Mouse (Mus musculus): ENCODE results near the gene Tctex1d1. TPM values are rescaled to one million over a fixed set of nuclear protein-coding genes. Genes with fewer than 3 reads are reported as not detected.

Tctex1d1 gene
- not detected in 2 replicates for polyA plus RNA-seq (2012)

GRCm38 (mm10) chr4:102978440-102978839 is at the start of gene Tctex1d1:
Tctex1d1 (plus strand) TSS chr4:102978606.
- Histone ChIP-seq H3K27me3 (ENCODE audit: control insufficient read depth) (peaks cover 32% of the 10 kb centered on the region), H3K4me3 (replicated peaks) (no peak within 1 kb of the TSS), H3K4me1 (ENCODE audit: control insufficient read depth) (no peaks in the 10 kb centered on the region), H3K36me3 (ENCODE audit: control insufficient read depth) (no peaks in the 10 kb centered on the region), H3K9me3 (ENCODE audit: control insufficient read depth, low read length) (no peaks in the 10 kb centered on the region)
- TF ChIP-seq GATA1 (IDR thresholded peaks at IDR 0.05; ENCODE audit: low read length), result no peak
- TF ChIP-seq TAL1 (IDR thresholded peaks at IDR 0.05; ENCODE audit: low read length), result no peak

GRCm38 (mm10) chr4:102929491-102929890 is 48.9 kb upstream of the Tctex1d1 start:
- TF ChIP-seq GATA1 (IDR thresholded peaks at IDR 0.05; ENCODE audit: low read length) (no peak), TAL1 (IDR thresholded peaks at IDR 0.05; ENCODE audit: low read length) (no peak)
- H3K4me3 ChIP-seq (replicated peaks), result no peak overlapping the region
- H3K4me1 ChIP-seq (ENCODE audit: control insufficient read depth), result no peaks in the 10 kb centered on the region
- no peaks in the 10 kb centered on the region for H3K36me3 ChIP-seq (ENCODE audit: control insufficient read depth)
- no peaks in the 10 kb centered on the region for H3K27me3 ChIP-seq (ENCODE audit: control insufficient read depth)
- H3K9me3 ChIP-seq (ENCODE audit: control insufficient read depth, low read length), result no peaks in the 10 kb centered on the region

GRCm38 (mm10) chr4:102930679-102931078 is 47.7 kb upstream of the Tctex1d1 start:
- Histone ChIP-seq H3K36me3 (ENCODE audit: control insufficient read depth) (no peaks in the 10 kb centered on the region), H3K4me1 (ENCODE audit: control insufficient read depth) (no peaks in the 10 kb centered on the region), H3K4me3 (replicated peaks) (no peak overlapping the region), H3K27me3 (ENCODE audit: control insufficient read depth) (no peaks in the 10 kb centered on the region), H3K9me3 (ENCODE audit: control insufficient read depth, low read length) (no peaks in the 10 kb centered on the region)
- no peak for TF ChIP-seq GATA1 (IDR thresholded peaks at IDR 0.05; ENCODE audit: low read length)
- TF ChIP-seq TAL1 (IDR thresholded peaks at IDR 0.05; ENCODE audit: low read length), result no peak

GRCm38 (mm10) chr4:102940266-102940665 is 38.1 kb upstream of the Tctex1d1 start:
- H3K4me3 ChIP-seq (replicated peaks), result no peak overlapping the region
- H3K36me3 ChIP-seq (ENCODE audit: control insufficient read depth), result no peaks in the 10 kb centered on the region
- no peak for TF ChIP-seq TAL1 (IDR thresholded peaks at IDR 0.05; ENCODE audit: low read length)
- TF ChIP-seq GATA1 (IDR thresholded peaks at IDR 0.05; ENCODE audit: low read length), result no peak
- H3K27me3 ChIP-seq (ENCODE audit: control insufficient read depth), result no peaks in the 10 kb centered on the region
- H3K9me3 ChIP-seq (ENCODE audit: control insufficient read depth, low read length), result no peaks in the 10 kb centered on the region
- no peaks in the 10 kb centered on the region for H3K4me1 ChIP-seq (ENCODE audit: control insufficient read depth)

- Histone ChIP-seq H3K36me3 (ENCODE audit: control insufficient read depth) (no peaks in the 10 kb centered on the region), H3K4me1 (ENCODE audit: control insufficient read depth) (no peaks in the 10 kb centered on the region), H3K4me3 (replicated peaks) (no peak overlapping the region), H3K9me3 (ENCODE audit: control insufficient read depth, low read length) (no peaks in the 10 kb centered on the region), H3K27me3 (ENCODE audit: control insufficient read depth) (no peaks in the 10 kb centered on the region)
- TF ChIP-seq GATA1 (IDR thresholded peaks at IDR 0.05; ENCODE audit: low read length) (no peak), TAL1 (IDR thresholded peaks at IDR 0.05; ENCODE audit: low read length) (no peak)
These were observed 37.7 kb upstream of the Tctex1d1 start for GRCm38 (mm10) chr4:102940738-102941137.

GRCm38 (mm10) chr4:102944325-102944724 is 34.1 kb upstream of the Tctex1d1 start:
- no peak for TF ChIP-seq TAL1 (IDR thresholded peaks at IDR 0.05; ENCODE audit: low read length)
- TF ChIP-seq GATA1 (IDR thresholded peaks at IDR 0.05; ENCODE audit: low read length), result no peak
- Histone ChIP-seq H3K4me3 (replicated peaks) (no peak overlapping the region), H3K9me3 (ENCODE audit: control insufficient read depth, low read length) (no peaks in the 10 kb centered on the region), H3K36me3 (ENCODE audit: control insufficient read depth) (no peaks in the 10 kb centered on the region), H3K27me3 (ENCODE audit: control insufficient read depth) (no peaks in the 10 kb centered on the region), H3K4me1 (ENCODE audit: control insufficient read depth) (no peaks in the 10 kb centered on the region)

GRCm38 (mm10) chr4:102952476-102952875 is 25.9 kb upstream of the Tctex1d1 start:
- H3K4me3 ChIP-seq (replicated peaks), result no peak overlapping the region
- no peaks in the 10 kb centered on the region for H3K27me3 ChIP-seq (ENCODE audit: control insufficient read depth)
- no peaks in the 10 kb centered on the region for H3K4me1 ChIP-seq (ENCODE audit: control insufficient read depth)
- TF ChIP-seq TAL1 (IDR thresholded peaks at IDR 0.05; ENCODE audit: low read length) (no peak), GATA1 (IDR thresholded peaks at IDR 0.05; ENCODE audit: low read length) (no peak)
- H3K9me3 ChIP-seq (ENCODE audit: control insufficient read depth, low read length), result no peaks in the 10 kb centered on the region
- no peaks in the 10 kb centered on the region for H3K36me3 ChIP-seq (ENCODE audit: control insufficient read depth)

GRCm38 (mm10) chr4:102955294-102955956 is 23.0 kb upstream of the Tctex1d1 start:
- Histone ChIP-seq H3K9me3 (ENCODE audit: control insufficient read depth, low read length) (no peaks in the 10 kb centered on the region), H3K4me1 (ENCODE audit: control insufficient read depth) (no peaks in the 10 kb centered on the region), H3K4me3 (replicated peaks) (no peak overlapping the region), H3K27me3 (ENCODE audit: control insufficient read depth) (no peaks in the 10 kb centered on the region), H3K36me3 (ENCODE audit: control insufficient read depth) (no peaks in the 10 kb centered on the region)
- TF ChIP-seq TAL1 (IDR thresholded peaks at IDR 0.05; ENCODE audit: low read length) (no peak), GATA1 (IDR thresholded peaks at IDR 0.05; ENCODE audit: low read length) (no peak)

GRCm38 (mm10) chr4:102959409-102959808 is 19.0 kb upstream of the Tctex1d1 start:
- H3K36me3 ChIP-seq (ENCODE audit: control insufficient read depth), result no peaks in the 10 kb centered on the region
- no peaks in the 10 kb centered on the region for H3K4me1 ChIP-seq (ENCODE audit: control insufficient read depth)
- H3K27me3 ChIP-seq (ENCODE audit: control insufficient read depth), result no peaks in the 10 kb centered on the region
- TF ChIP-seq TAL1 (IDR thresholded peaks at IDR 0.05; ENCODE audit: low read length) (no peak), GATA1 (IDR thresholded peaks at IDR 0.05; ENCODE audit: low read length) (no peak)
- no peaks in the 10 kb centered on the region for H3K9me3 ChIP-seq (ENCODE audit: control insufficient read depth, low read length)
- H3K4me3 ChIP-seq (replicated peaks), result no peak overlapping the region

- Histone ChIP-seq H3K9me3 (ENCODE audit: control insufficient read depth, low read length) (no peaks in the 10 kb centered on the region), H3K4me3 (replicated peaks) (no peak overlapping the region), H3K36me3 (ENCODE audit: control insufficient read depth) (no peaks in the 10 kb centered on the region), H3K4me1 (ENCODE audit: control insufficient read depth) (no peaks in the 10 kb centered on the region), H3K27me3 (ENCODE audit: control insufficient read depth) (no peaks in the 10 kb centered on the region)
- TF ChIP-seq GATA1 (IDR thresholded peaks at IDR 0.05; ENCODE audit: low read length) (no peak), TAL1 (IDR thresholded peaks at IDR 0.05; ENCODE audit: low read length) (no peak)
These were observed 14.2 kb upstream of the Tctex1d1 start for GRCm38 (mm10) chr4:102964174-102964573.
